9 mouse cellular contexts compared by ENCODE assay signal in the genomic region with DNA sequence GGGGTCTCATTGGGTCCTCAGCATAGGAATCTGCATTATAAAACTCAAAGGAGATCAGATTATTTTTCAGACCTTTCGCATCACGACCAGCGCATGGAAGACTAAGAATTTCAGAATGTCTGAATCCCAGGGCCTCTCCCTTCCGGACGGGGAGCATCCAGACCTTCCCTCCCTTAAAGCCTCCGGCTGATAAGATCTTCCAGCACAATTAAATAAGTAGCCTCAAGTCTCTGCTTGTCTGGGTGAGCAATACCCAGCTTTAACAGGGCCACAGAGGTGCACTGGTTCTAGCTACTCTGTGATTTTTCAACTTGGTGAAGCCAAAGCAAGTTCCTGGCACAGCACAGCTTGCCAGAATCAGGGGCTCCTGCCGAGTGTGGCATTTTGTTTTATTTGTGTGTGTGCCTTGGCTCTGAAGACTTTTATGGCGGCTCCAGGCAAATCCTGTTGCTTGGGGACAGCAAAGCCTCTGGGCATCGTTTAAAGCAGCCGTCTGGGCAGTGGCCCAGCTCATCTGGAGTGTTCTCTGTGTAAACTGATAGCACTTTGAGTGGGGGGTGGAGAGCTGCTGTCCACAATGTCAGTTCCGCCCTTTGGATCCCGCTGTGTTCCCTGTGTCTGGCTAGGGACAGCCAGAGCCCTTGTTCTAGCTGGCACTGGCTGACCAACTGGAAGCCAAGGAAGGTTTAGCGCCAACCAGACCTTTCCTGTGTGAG. TPM values are rescaled to one million over a fixed set of nuclear protein-coding genes. Genes with fewer than 3 reads are reported as not detected.
DNase-seq lines count a peak whose midpoint lies in the region; ATAC-seq and TF ChIP-seq lines count a peak whose summit lies in the region.
"Had no signal": no experiment of that assay in that cellular context is flagged by ENCODE, and none has a peak within 500 bp of the region (broad histone marks: within the 10 kb centered on the region; RNA-seq: fewer than 3 reads in every experiment).

No protein-coding gene starts in this region.

- H3K4me1 ChIP-seq in midbrain, embryonic 11.5 days (ENCODE audit: control insufficient read depth, insufficient read depth, low read length), result no peaks in the 10 kb centered on the region
- 0 out of 2 replicates have a peak, but pooled peaks cover 4% of the 10 kb centered on the region for H3K4me1 ChIP-seq in stomach, postnatal 0 days (replicated peaks; ENCODE audit: control insufficient read depth, insufficient read depth)

- H3K9ac ChIP-seq in midbrain, embryonic 11.5 days (ENCODE audit: low read length), result peak overlapping the region; percentile 12; the same call in 1 of the 2 replicates
- peak overlapping the region; percentile 38 for H3K9ac ChIP-seq in stomach, postnatal 0 days (ENCODE audit: low read length)

- H3K27ac ChIP-seq in midbrain, embryonic 11.5 days (ENCODE audit: low read depth, low read length), result no peak overlapping the region
- H3K27ac ChIP-seq in stomach, postnatal 0 days (replicated peaks), result peak overlapping the region; percentile 73

- H3K36me3 ChIP-seq in midbrain, embryonic 11.5 days (ENCODE audit: control insufficient read depth, insufficient read depth, low read length), result no peaks in the 10 kb centered on the region
- H3K36me3 ChIP-seq in stomach, postnatal 0 days (ENCODE audit: control insufficient read depth, insufficient read depth, low read length), result no peaks in the 10 kb centered on the region

- no peaks in the 10 kb centered on the region for H3K27me3 ChIP-seq in midbrain, embryonic 11.5 days (ENCODE audit: control insufficient read depth, insufficient read depth, low read length)
- H3K27me3 ChIP-seq in stomach, postnatal 0 days (ENCODE audit: control insufficient read depth, insufficient read depth, low read length), result no peaks in the 10 kb centered on the region

- no peak for ATAC-seq in midbrain, embryonic 11.5 days (ENCODE audit: low FRiP score)
- ATAC-seq in stomach, postnatal 0 days (ENCODE audit: low FRiP score, low TSS enrichment), result peak; percentile 13; the same call in 1 of the 2 replicates

- intact Hi-C loops in left cerebral cortex, postnatal 4 days (cut with DNase I), result no loop called here

- H3K4me2 ChIP-seq in midbrain, embryonic 11.5 days, result peak overlapping the region; percentile 2; the same call in 1 of the 2 replicates
- H3K4me2 ChIP-seq in stomach, postnatal 0 days (replicated peaks; ENCODE audit: low read depth), result peak overlapping the region; percentile 62

- 42% methylated on average over 13 of the region's 13 CpGs for WGBS in midbrain, embryonic 11.5 days
- 36% methylated on average over 13 of the region's 13 CpGs for whole genome bisulfite sequencing in stomach, postnatal 0 days

- H3K9me3 ChIP-seq in midbrain, embryonic 11.5 days (ENCODE audit: control insufficient read depth, low read length), result no peaks in the 10 kb centered on the region
- H3K9me3 ChIP-seq in stomach, postnatal 0 days (ENCODE audit: control insufficient read depth, low read length), result no peaks in the 10 kb centered on the region

- DNase-seq in adrenal gland, adult 2 months, result peak; percentile 81
- DNase-seq in embryo, embryonic 11 days, result peak; percentile 45
- peak; percentile 63 for DNase-seq in gonadal fat pad, adult 2 months (ENCODE audit: low read depth)
- DNase-seq in kidney, adult 11 months, result peak; percentile 24
- DNase-seq in left cerebral cortex, postnatal 4 days, result peak; percentile 81
- DNase-seq in midbrain, embryonic 11.5 days (ENCODE audit: low spot score, missing footprints), result no peak
- DNase-seq in stomach, postnatal 0 days (ENCODE audit: low spot score), result peak; percentile 15
- no peak for DNase-seq in B cell, adult 2 months

- no peak for TF ChIP-seq EP300 in stomach, postnatal 0 days (optimal IDR thresholded peaks at IDR 0.05)

- no peak overlapping the region for H3K4me3 ChIP-seq in midbrain, embryonic 11.5 days (ENCODE audit: low read depth, low read length)
- H3K4me3 ChIP-seq in stomach, postnatal 0 days (ENCODE audit: low read depth, low read length), result peak overlapping the region; percentile 33

- TF ChIP-seq CTCF in stomach, postnatal 0 days (IDR thresholded peaks at IDR 0.05; ENCODE audit: low read depth), result no peak

RNA-seq across cellular contexts. Expression of gene Aox1, which starts 0.6 kb away (rescaled TPM):
- 10 to 100 TPM; 35.1 to 58.0 TPM for total RNA-seq in adrenal gland, adult 2 months (2021)
- 9.1 and 10.7 TPM in 2 replicates for polyA plus RNA-seq in adrenal gland, adult 2 months (2012; rRNA removed)
- polyA plus RNA-seq in gonadal fat pad, adult 2 months (2012; rRNA removed), result 20.7 and 23.5 TPM in 2 replicates
- 1 to 10 TPM in 1 of 2 experiments, under 1 TPM in 1; 0.68 to 1.1 TPM for total RNA-seq in left cerebral cortex, postnatal 4 days (2021)
- polyA plus RNA-seq in midbrain, embryonic 11.5 days (2014; fragmentation: Nextera tagmentation; extraction: Ambion mirVana), result 0.15 and 0.18 TPM in 2 replicates
- polyA plus RNA-seq in stomach, postnatal 0 days (2015; fragmentation: Nextera tagmentation; extraction: Ambion mirVana), result 0.15 and 0.22 TPM in 2 replicates
- total RNA-seq: hematopoietic stem cell, adult 5-6 weeks had no signal

RNA-seq across cellular contexts. Expression of gene Kctd18, which starts 11.6 kb away (rescaled TPM):
- total RNA-seq in adrenal gland, adult 2 months (2021), result 10 to 100 TPM in 1 of 2 experiments, 1 to 10 TPM in 1; 8.4 to 10.9 TPM
- polyA plus RNA-seq in adrenal gland, adult 2 months (2012; rRNA removed), result 4.2 TPM in 2 replicates
- 7.3 and 8.5 TPM in 2 replicates for polyA plus RNA-seq in gonadal fat pad, adult 2 months (2012; rRNA removed)
- total RNA-seq in left cerebral cortex, postnatal 4 days (2021), result 10 to 100 TPM; 29.2 to 30.5 TPM
- 18.1 and 21.7 TPM in 2 replicates for polyA plus RNA-seq in midbrain, embryonic 11.5 days (2014; fragmentation: Nextera tagmentation; extraction: Ambion mirVana)
- polyA plus RNA-seq in stomach, postnatal 0 days (2015; fragmentation: Nextera tagmentation; extraction: Ambion mirVana), result 7.5 and 8.1 TPM in 2 replicates

RNA-seq across cellular contexts. Expression of gene Sgo2a, which starts 34.5 kb away (rescaled TPM):
- total RNA-seq in adrenal gland, adult 2 months (2021), result under 1 TPM; 0.66 TPM
- polyA plus RNA-seq in adrenal gland, adult 2 months (2012; rRNA removed), result 0.11 and 0.13 TPM in 2 replicates
- 0.22 and 0.31 TPM in 2 replicates for polyA plus RNA-seq in gonadal fat pad, adult 2 months (2012; rRNA removed)
- total RNA-seq in left cerebral cortex, postnatal 4 days (2021), result 1 to 10 TPM; 2.1 to 2.9 TPM
- 30.3 and 30.5 TPM in 2 replicates for polyA plus RNA-seq in midbrain, embryonic 11.5 days (2014; fragmentation: Nextera tagmentation; extraction: Ambion mirVana)
- polyA plus RNA-seq in stomach, postnatal 0 days (2015; fragmentation: Nextera tagmentation; extraction: Ambion mirVana), result 3.2 and 4.4 TPM in 2 replicates

Comparison
In these comparisons a context has a peak if more than half of its experiments do, and no peak if none do; other contexts are left out.
1. DNase-seq: peak in adrenal gland, adult 2 months (single experiment), embryo, embryonic 11 days (single experiment), gonadal fat pad, adult 2 months (single experiment), kidney, adult 11 months (single experiment), left cerebral cortex, postnatal 4 days (single experiment) and stomach, postnatal 0 days (single experiment); none in midbrain, embryonic 11.5 days (single experiment) and B cell, adult 2 months (0 of 2).